Comparison of ENCODE assay signal across 15 mouse cellular contexts in the genomic region with DNA sequence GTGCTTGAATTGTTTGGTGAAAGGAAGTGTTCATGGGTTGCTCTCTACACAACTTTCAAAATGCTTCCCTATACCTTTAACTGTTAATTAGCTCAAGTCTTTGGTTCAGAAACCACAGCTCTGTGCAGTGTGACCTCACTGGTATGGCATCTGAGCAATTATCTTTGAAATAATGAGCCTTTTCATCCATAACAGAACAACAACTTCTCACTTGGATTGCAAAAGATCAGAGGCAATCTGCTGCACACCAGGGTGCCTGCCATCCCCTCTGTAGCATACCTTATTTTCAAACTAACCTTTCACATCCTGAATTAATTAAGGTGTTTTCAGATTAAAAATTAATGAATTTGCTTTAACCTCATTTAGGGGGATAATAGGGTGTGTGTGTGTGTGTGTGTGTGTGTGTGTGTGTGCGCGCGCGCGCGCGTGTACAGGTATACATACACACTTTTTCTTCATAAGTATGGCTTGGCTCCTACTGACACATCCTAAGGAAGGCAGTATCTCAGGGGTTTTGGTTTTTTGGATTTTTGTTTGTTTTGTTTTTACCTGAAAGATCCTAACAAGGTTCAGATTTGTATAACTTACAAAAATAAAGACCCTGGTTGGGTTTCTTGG.
A peak's percentile ranks its signal among the peaks of the same experiment; 100 is the strongest.
DNase-seq lines count a peak whose midpoint lies in the region; ATAC-seq lines count a peak whose summit lies in the region.
"Had no signal": no experiment of that assay in that cellular context is flagged by ENCODE, and none has a peak within 500 bp of the region (broad histone marks: within the 10 kb centered on the region; RNA-seq: fewer than 3 reads in every experiment).

No protein-coding gene starts in this region.

- no peak for DNase-seq in kidney, postnatal 36 days
- DNase-seq in R1 (ENCODE audit: low read depth, low spot score), result peak; percentile 40
- DNase-seq in adrenal gland, postnatal 14 days, result no peak
- DNase-seq in testis, postnatal 10 days (ENCODE audit: low spot score), result no peak
- DNase-seq in adrenal gland, postnatal 25 days, result no peak
- DNase-seq: heart, adult 18-20 months; heart, postnatal 36 days; kidney, postnatal 10 days; liver, embryonic 13.5 days; spleen, adult 18-20 months; thymus, adult 18-20 months had no signal

- no peak overlapping the region for H3K27ac ChIP-seq in kidney, embryonic 14.5 days (ENCODE audit: low read depth, low read length)
- no peak overlapping the region for H3K27ac ChIP-seq in forebrain, embryonic 15.5 days (replicated peaks)
- no peak overlapping the region for H3K27ac ChIP-seq in midbrain, embryonic 15.5 days
- H3K27ac ChIP-seq: liver, embryonic 13.5 days had no signal

- 98% methylated on average over 7 of the region's 7 CpGs for WGBS in kidney, embryonic 14.5 days
- WGBS in forebrain, embryonic 15.5 days, result 28% methylated on average over 7 of the region's 7 CpGs
- 85% methylated on average over 7 of the region's 7 CpGs for WGBS in midbrain, embryonic 15.5 days

- no peaks in the 10 kb centered on the region for H3K27me3 ChIP-seq in kidney, embryonic 14.5 days (ENCODE audit: control insufficient read depth, insufficient read depth, low read length)
- H3K27me3 ChIP-seq in forebrain, embryonic 15.5 days, result no peaks in the 10 kb centered on the region
- H3K27me3 ChIP-seq in midbrain, embryonic 15.5 days (replicated peaks), result no peaks in the 10 kb centered on the region
- H3K27me3 ChIP-seq: liver, embryonic 13.5 days; megakaryocyte, embryonic 14.5 days had no signal

- no peaks in the 10 kb centered on the region for H3K36me3 ChIP-seq in kidney, embryonic 14.5 days (ENCODE audit: control insufficient read depth, insufficient read depth, low read length)
- H3K36me3 ChIP-seq in forebrain, embryonic 15.5 days, result no peaks in the 10 kb centered on the region
- H3K36me3 ChIP-seq in midbrain, embryonic 15.5 days (replicated peaks), result no peaks in the 10 kb centered on the region
- H3K36me3 ChIP-seq: liver, embryonic 13.5 days had no signal

- no peaks in the 10 kb centered on the region for H3K9me3 ChIP-seq in kidney, embryonic 14.5 days (ENCODE audit: control insufficient read depth, low read length)
- H3K9me3 ChIP-seq in forebrain, embryonic 15.5 days, result no peaks in the 10 kb centered on the region
- H3K9me3 ChIP-seq in midbrain, embryonic 15.5 days, result no peaks in the 10 kb centered on the region
- H3K9me3 ChIP-seq: liver, embryonic 13.5 days; megakaryocyte, embryonic 14.5 days had no signal

- H3K4me2 ChIP-seq in kidney, embryonic 14.5 days (replicated peaks; ENCODE audit: low read depth, low read length), result no peak overlapping the region
- no peak overlapping the region for H3K4me2 ChIP-seq in forebrain, embryonic 15.5 days (replicated peaks)
- no peak overlapping the region for H3K4me2 ChIP-seq in midbrain, embryonic 15.5 days
- H3K4me2 ChIP-seq: liver, embryonic 13.5 days had no signal

- no peaks in the 10 kb centered on the region for H3K4me1 ChIP-seq in kidney, embryonic 14.5 days (ENCODE audit: control insufficient read depth, insufficient read depth, low read length)
- peaks cover 4% of the 10 kb centered on the region; the same call in 1 of the 2 replicates for H3K4me1 ChIP-seq in forebrain, embryonic 15.5 days
- H3K4me1 ChIP-seq in midbrain, embryonic 15.5 days, result no peaks in the 10 kb centered on the region
- H3K4me1 ChIP-seq: liver, embryonic 13.5 days; megakaryocyte, embryonic 14.5 days had no signal

- H3K9ac ChIP-seq in kidney, embryonic 14.5 days (ENCODE audit: low read depth, low read length), result no peak overlapping the region
- no peak overlapping the region for H3K9ac ChIP-seq in forebrain, embryonic 15.5 days (replicated peaks)
- no peak overlapping the region for H3K9ac ChIP-seq in midbrain, embryonic 15.5 days
- H3K9ac ChIP-seq: liver, embryonic 13.5 days had no signal

- ATAC-seq in kidney, embryonic 14.5 days (ENCODE audit: low FRiP score, low TSS enrichment), result 0 out of 2 replicates have a peak, but pooled peaks have one; percentile 20
- peak; percentile 86 for ATAC-seq in forebrain, embryonic 15.5 days (replicated peaks)
- ATAC-seq in midbrain, embryonic 15.5 days (replicated peaks), result peak; percentile 75

- H3K4me3 ChIP-seq in kidney, embryonic 14.5 days (ENCODE audit: low read length), result no peak overlapping the region
- H3K4me3 ChIP-seq in forebrain, embryonic 15.5 days, result no peak overlapping the region
- no peak overlapping the region for H3K4me3 ChIP-seq in midbrain, embryonic 15.5 days
- H3K4me3 ChIP-seq: liver, embryonic 13.5 days; megakaryocyte, embryonic 14.5 days had no signal

Comparison
In these comparisons a context has a peak if more than half of its experiments do, and no peak if none do; other contexts are left out.
1. ATAC-seq: peak in every context shown above with its lines; median percentile 86 in forebrain, embryonic 15.5 days; 75 in midbrain, embryonic 15.5 days; 20 in kidney, embryonic 14.5 days.